Mouse (Mus musculus) intestine, embryonic 15.5 days (tissue): ENCODE data around the gene Lifr. TPM values are rescaled to one million over a fixed set of nuclear protein-coding genes. Genes with fewer than 3 reads are reported as not detected.

Experiments
- ATAC-seq: fragments of 200-750 bp; cut with Nextera tagmentation; 2 replicates; pipeline ENCODE4 v1.8.0; 2017; ENCODE audit warnings: moderate TSS enrichment, moderate library complexity
- H3K27ac ChIP-seq: fragments of 300-500 bp; sonication (generic); 2 replicates; pipeline ENCODE4 v1.5.1; 2015; ENCODE audit warnings: mild to moderate bottlenecking, inconsistent platforms
- H3K27me3 ChIP-seq: fragments of 300-500 bp; sonication (generic); replicated peaks from 2 replicates; pipeline ENCODE4 v1.6.1; 2015; ENCODE audit warnings: inconsistent platforms
- H3K36me3 ChIP-seq: fragments of 300-500 bp; sonication (generic); 2 replicates; pipeline ENCODE4 v1.6.1; 2015; ENCODE audit warnings: inconsistent platforms
- H3K4me1 ChIP-seq: fragments of 300-500 bp; sonication (generic); replicated peaks from 2 replicates; pipeline ENCODE4 v1.6.1; 2015; ENCODE audit warnings: inconsistent platforms
- H3K4me2 ChIP-seq: fragments of 300-500 bp; sonication (generic); replicated peaks from 2 replicates; pipeline ENCODE4 v1.6.1; 2015; ENCODE audit warnings: mild to moderate bottlenecking, inconsistent platforms
- H3K4me3 ChIP-seq: fragments of 300-500 bp; sonication (generic); replicated peaks from 2 replicates; pipeline ENCODE4 v1.5.1; 2015; ENCODE audit warnings: inconsistent platforms
- H3K9ac ChIP-seq: fragments of 300-500 bp; sonication (generic); 2 replicates; pipeline ENCODE4 v1.6.1; 2015; ENCODE audit warnings: inconsistent platforms
- H3K9me3 ChIP-seq: fragments of 300-500 bp; sonication (generic); 2 replicates; pipeline ENCODE4 v1.6.1; 2016; ENCODE audit warnings: inconsistent platforms
- WGBS: fragments of 180-500 bp; shearing (Covaris S2); methylation state at CpG from one replicate; pipeline ENCODE4 v1.1.7; 2015; 5-methylcytosine and 5-hydroxymethylcytosine counted together
- polyA plus RNA-seq: library from polyadenylated mRNA; unstranded; fragments of >200 nt; fragmentation: Nextera tagmentation; extraction: Ambion mirVana; gene quantifications from 2 replicates; pipeline ENCODE4 v1.2.1, GENCODE M21; 2015

Gene Lifr
- polyA plus RNA-seq, 1 experiment from 2014 or later: 17.4 TPM

DNA sequence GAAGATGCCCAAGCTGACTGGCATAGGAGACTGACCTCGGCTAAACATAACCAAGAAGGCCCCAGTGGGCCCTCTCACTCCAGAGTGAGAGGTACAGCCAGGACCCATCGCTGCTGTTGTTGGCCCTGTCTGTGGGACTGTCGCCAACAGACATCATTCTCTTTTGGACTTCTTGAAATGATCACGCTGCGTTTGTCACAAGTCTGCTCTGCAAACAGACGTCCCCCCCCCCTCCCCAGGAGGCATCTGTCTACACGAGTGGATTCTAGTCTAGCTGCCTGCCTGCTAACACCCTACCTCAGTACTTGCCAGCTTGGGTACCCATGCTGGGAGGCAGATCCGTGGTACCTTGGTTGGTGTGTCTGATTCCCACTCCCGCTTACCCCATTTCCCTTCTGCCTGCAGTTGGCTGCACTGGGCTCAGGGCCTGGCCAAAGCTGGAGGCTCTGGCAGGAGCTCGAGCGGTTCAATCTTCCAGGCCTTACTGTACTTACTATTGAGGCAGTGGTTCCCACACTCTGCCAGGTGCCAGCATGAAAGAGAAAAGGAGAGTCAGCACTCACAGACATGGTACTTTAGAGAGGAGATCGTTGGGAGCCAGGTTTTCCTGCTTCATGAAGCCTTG is 133.8 kb downstream of the Lifr start:
- 65% methylated on average over 12 of the region's 12 CpGs for WGBS
- no peak for ATAC-seq
- H3K4me3 ChIP-seq: no peak overlapping the region
- H3K4me2 ChIP-seq: no peak overlapping the region
- no peaks in the 10 kb centered on the region; the same call in 1 of the 2 replicates for H3K27me3 ChIP-seq
- H3K4me1 ChIP-seq: no peaks in the 10 kb centered on the region
- H3K36me3 ChIP-seq: no peaks in the 10 kb centered on the region
- no peak overlapping the region for H3K27ac ChIP-seq
- H3K9me3 ChIP-seq: no peaks in the 10 kb centered on the region
- no peak overlapping the region for H3K9ac ChIP-seq

- no peak overlapping the region for H3K27ac ChIP-seq
- no peak overlapping the region for H3K4me3 ChIP-seq
- H3K9me3 ChIP-seq: no peaks in the 10 kb centered on the region
- H3K4me1 ChIP-seq: no peaks in the 10 kb centered on the region
- peak; percentile 89 for ATAC-seq
- H3K36me3 ChIP-seq: no peaks in the 10 kb centered on the region
- H3K9ac ChIP-seq: no peak overlapping the region
- no peaks in the 10 kb centered on the region; the same call in 1 of the 2 replicates for H3K27me3 ChIP-seq
- H3K4me2 ChIP-seq: no peak overlapping the region
- WGBS: 2% methylated on average over 5 of the region's 5 CpGs
Observed at GRCm38 (mm10) chr15:7226225-7226624, 135.8 kb downstream of the Lifr start.

DNA sequence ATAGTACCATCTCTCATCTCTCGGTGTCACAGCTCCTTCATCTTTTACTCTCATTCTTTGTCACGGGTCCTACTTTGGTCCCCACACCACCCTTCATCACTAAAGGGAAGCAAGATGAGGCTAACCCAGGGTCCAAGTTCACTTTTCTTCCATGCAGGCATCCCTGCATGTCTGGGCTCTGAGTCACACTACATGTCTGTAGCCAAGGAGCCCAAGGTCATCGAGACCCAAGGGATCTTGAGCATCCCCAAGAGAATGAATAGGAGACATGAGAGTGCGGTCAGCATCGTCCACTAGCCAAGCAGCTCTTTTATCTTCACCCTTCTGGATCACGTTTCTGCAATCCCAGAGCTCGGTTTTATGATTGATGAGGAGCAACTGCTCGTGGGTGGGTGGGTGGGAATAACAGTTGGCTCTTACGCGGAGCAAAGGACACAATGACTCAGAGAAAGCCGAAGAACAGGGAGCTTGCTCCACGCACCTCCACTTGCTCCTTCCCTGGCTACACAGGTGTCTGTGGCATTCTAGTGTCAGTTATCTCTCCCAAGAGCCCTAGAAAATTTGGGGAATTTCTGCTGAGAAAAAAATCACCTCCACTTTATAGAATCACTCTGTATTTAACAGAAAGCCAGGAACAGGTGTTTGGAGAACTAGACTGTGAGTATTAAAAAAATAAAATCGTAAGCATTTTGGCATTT is 143.1 kb downstream of the Lifr start:
- Histone ChIP-seq H3K9me3 (no peaks in the 10 kb centered on the region), H3K27ac (no peak overlapping the region), H3K27me3 (no peaks in the 10 kb centered on the region), H3K4me3 (no peak overlapping the region), H3K4me1 (no peaks in the 10 kb centered on the region), H3K36me3 (no peaks in the 10 kb centered on the region), H3K4me2 (no peak overlapping the region), H3K9ac (no peak overlapping the region)
- WGBS: 76% methylated on average over 13 of the region's 13 CpGs
- no peak for ATAC-seq

- ATAC-seq: no peak
- H3K36me3 ChIP-seq: no peaks in the 10 kb centered on the region
- H3K4me1 ChIP-seq: no peaks in the 10 kb centered on the region
- H3K27me3 ChIP-seq: no peaks in the 10 kb centered on the region
- 93% methylated on average over 11 of the region's 11 CpGs for WGBS
- H3K9me3 ChIP-seq: no peaks in the 10 kb centered on the region
- no peak overlapping the region for H3K9ac ChIP-seq
- no peak overlapping the region for H3K4me2 ChIP-seq
- H3K27ac ChIP-seq: no peak overlapping the region
- no peak overlapping the region for H3K4me3 ChIP-seq
Observed at GRCm38 (mm10) chr15:7239904-7240303, 149.5 kb downstream of the Lifr start.

DNA sequence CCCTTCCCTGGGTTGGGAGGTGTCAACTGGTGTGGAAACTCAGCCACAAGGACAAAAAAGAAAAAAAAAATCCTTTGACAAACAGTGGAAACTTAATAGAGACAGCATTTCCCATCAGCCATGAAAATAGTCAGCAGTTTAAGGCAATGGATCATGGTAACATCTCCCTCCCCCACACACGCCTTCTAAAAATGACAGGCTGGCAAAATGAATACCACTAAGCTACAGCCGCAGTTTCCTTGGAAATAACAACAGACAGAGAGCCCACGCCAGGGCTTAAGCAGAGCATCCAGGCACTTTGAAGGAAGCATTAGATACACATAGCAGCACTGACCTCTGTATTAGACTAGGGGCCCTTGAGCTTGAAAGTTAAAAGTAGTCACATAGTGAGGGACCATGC is 150.5 kb downstream of the Lifr start:
- no peaks in the 10 kb centered on the region for H3K4me1 ChIP-seq
- H3K9me3 ChIP-seq: no peaks in the 10 kb centered on the region
- ATAC-seq: no peak
- H3K9ac ChIP-seq: no peak overlapping the region
- no peak overlapping the region for H3K4me3 ChIP-seq
- no peaks in the 10 kb centered on the region for H3K36me3 ChIP-seq
- no peak overlapping the region for H3K27ac ChIP-seq
- H3K4me2 ChIP-seq: no peak overlapping the region
- no peaks in the 10 kb centered on the region for H3K27me3 ChIP-seq
- 68% methylated on average over 3 of the region's 3 CpGs for WGBS

DNA sequence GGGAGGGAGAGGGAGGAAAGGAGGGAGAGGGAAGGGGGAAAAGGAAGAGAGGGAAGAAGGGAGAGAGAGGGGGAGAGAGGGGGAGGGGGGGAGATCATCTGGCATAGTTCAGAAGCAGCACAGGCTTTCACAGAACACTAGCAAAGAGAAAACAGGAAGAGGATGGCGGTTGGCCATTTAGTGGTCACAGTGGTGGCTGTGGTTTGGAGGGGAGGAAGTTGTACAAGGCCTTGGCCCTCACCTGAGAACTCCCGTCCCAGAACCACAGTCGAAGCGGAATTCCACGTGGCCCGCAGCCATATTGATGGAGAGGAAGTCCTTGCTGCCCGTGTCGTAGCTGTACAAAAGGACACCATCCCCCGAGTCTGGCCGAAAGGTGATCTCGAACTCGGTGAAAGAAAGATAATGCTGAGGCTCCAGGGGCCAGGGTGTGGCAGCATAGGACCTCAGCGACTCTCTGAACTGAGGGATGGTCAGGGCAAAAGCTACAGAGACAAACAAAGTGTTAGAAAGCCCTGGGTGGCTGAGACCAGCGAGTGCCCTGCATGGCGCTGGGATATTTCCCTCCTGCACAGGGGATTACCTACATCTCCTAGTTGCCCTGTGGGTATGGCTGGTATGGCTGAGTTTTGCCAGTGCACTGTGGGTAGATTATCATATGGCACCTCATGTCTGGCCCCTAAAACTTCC is 151.9 kb downstream of the Lifr start:
- H3K27me3 ChIP-seq: no peaks in the 10 kb centered on the region
- ATAC-seq: no peak
- WGBS: 77% methylated on average over 15 of the region's 15 CpGs
- no peaks in the 10 kb centered on the region for H3K36me3 ChIP-seq
- H3K27ac ChIP-seq: no peak overlapping the region
- no peak overlapping the region for H3K4me3 ChIP-seq
- H3K9ac ChIP-seq: no peak overlapping the region
- no peak overlapping the region for H3K4me2 ChIP-seq
- H3K4me1 ChIP-seq: no peaks in the 10 kb centered on the region
- H3K9me3 ChIP-seq: no peaks in the 10 kb centered on the region

Other genes with a start within 250 kb of the Lifr start
- gene Osmr, start 215.6 kb upstream of the Lifr start, polyA plus RNA-seq: 1.2 and 1.6 TPM in 2 replicates